In genomic region chr5:104986706-104987105, GRCm38 (mm10) we compare ENCODE assay signal across 8 mouse cellular contexts. TPM values are rescaled to one million over a fixed set of nuclear protein-coding genes. Genes with fewer than 3 reads are reported as not detected.
DNase-seq lines count a peak whose midpoint lies in the region; ATAC-seq and TF ChIP-seq lines count a peak whose summit lies in the region.

No protein-coding gene starts in this region.

- no peak overlapping the region for H3K4me2 ChIP-seq in hindbrain, embryonic 14.5 days (replicated peaks)

- 5% methylated on average over 1 of the region's 1 CpGs for WGBS in thymus, adult 2 months
- WGBS in hindbrain, embryonic 14.5 days, result 53% methylated on average over 1 of the region's 1 CpGs

- no peaks in the 10 kb centered on the region for H3K36me3 ChIP-seq in thymus, adult 2 months (ENCODE audit: control insufficient read depth, insufficient read depth, low read length)
- H3K36me3 ChIP-seq in hindbrain, embryonic 14.5 days (replicated peaks; ENCODE audit: control insufficient read depth, insufficient read depth), result no peaks in the 10 kb centered on the region

- no peak overlapping the region for H3K4me3 ChIP-seq in thymus, adult 2 months (ENCODE audit: control insufficient read depth, insufficient read depth, low read length)
- H3K4me3 ChIP-seq in hindbrain, embryonic 14.5 days (replicated peaks; ENCODE audit: low read length), result no peak overlapping the region

- no peak overlapping the region for H3K9ac ChIP-seq in hindbrain, embryonic 14.5 days

- no peak for ATAC-seq in hindbrain, embryonic 14.5 days (ENCODE audit: low FRiP score)

- H3K9me3 ChIP-seq in hindbrain, embryonic 14.5 days (ENCODE audit: control insufficient read depth, low read length), result no peaks in the 10 kb centered on the region

- no peaks in the 10 kb centered on the region for H3K27me3 ChIP-seq in thymus, adult 2 months (ENCODE audit: control insufficient read depth, insufficient read depth, low read length)
- no peaks in the 10 kb centered on the region for H3K27me3 ChIP-seq in hindbrain, embryonic 14.5 days (ENCODE audit: control insufficient read depth, insufficient read depth, low read length)

- peak; percentile 66 to 74 for DNase-seq in heart, adult 18-20 months
- no peak for DNase-seq in heart, postnatal 25 days (ENCODE audit: low spot score)
- peak; percentile 64 for DNase-seq in thymus, adult 2 months
- no peak for DNase-seq in thymus, adult 18-20 months
- peak; percentile 8 for DNase-seq in cerebellum, adult 8-10 months
- peak; percentile 2 for DNase-seq in layer of hippocampus, adult 9-11 months
- DNase-seq in telencephalon, adult 2 months (ENCODE audit: low read depth, low spot score), result peak; percentile 6
- DNase-seq in hindbrain, embryonic 14.5 days (ENCODE audit: low spot score), result no peak

- intact Hi-C loops in heart, postnatal 25 days (cut with DNase I), result loop anchor here (1.0 to 5.0 kb wide), 2 partner anchors 161 to 336 kb away; no protein-coding TSS in a partner anchor

- no peak overlapping the region for H3K27ac ChIP-seq in thymus, adult 2 months (ENCODE audit: control insufficient read depth, insufficient read depth, low read length)
- no peak overlapping the region for H3K27ac ChIP-seq in hindbrain, embryonic 14.5 days

- peaks cover 12% of the 10 kb centered on the region for H3K4me1 ChIP-seq in thymus, adult 2 months (replicated peaks; ENCODE audit: control insufficient read depth, insufficient read depth, low read length)
- H3K4me1 ChIP-seq in hindbrain, embryonic 14.5 days (replicated peaks; ENCODE audit: control insufficient read depth, insufficient read depth, low read length), result no peaks in the 10 kb centered on the region

- TF ChIP-seq POLR2A in thymus, adult 2 months (IDR thresholded peaks at IDR 0.05; ENCODE audit: control insufficient read depth, extremely low read depth, insufficient read depth, low read length, poor library complexity), result no peak

- TF ChIP-seq CTCF in thymus, adult 2 months (IDR thresholded peaks at IDR 0.05; ENCODE audit: borderline replicate concordance, control insufficient read depth, extremely low read depth, insufficient read depth, low read length, poor library complexity), result no peak

RNA-seq across cellular contexts. Expression of gene Abcg3, which starts 4.2 kb away (rescaled TPM):
- total RNA-seq in heart, adult 18-20 months (2021), result under 1 TPM; 0.27 to 0.87 TPM
- under 1 TPM; 0.16 to 0.31 TPM for total RNA-seq in heart, postnatal 25 days (2021)
- polyA plus RNA-seq in thymus, adult 2 months (2012; rRNA removed), result 13.4 and 17.2 TPM in 2 replicates
- 0.33 and 0.47 TPM in 2 replicates for polyA plus RNA-seq in hindbrain, embryonic 14.5 days (2014; fragmentation: Nextera tagmentation; extraction: Ambion mirVana)

Comparison
In these comparisons a context has a peak if more than half of its experiments do, and no peak if none do; other contexts are left out.
1. DNase-seq: peak in heart, adult 18-20 months (2 of 2), thymus, adult 2 months (single experiment), cerebellum, adult 8-10 months (single experiment), layer of hippocampus, adult 9-11 months (single experiment) and telencephalon, adult 2 months (single experiment); none in heart, postnatal 25 days (single experiment), thymus, adult 18-20 months (0 of 2) and hindbrain, embryonic 14.5 days (single experiment).